Mouse (Mus musculus) left cerebral cortex, adult 8-10 months (tissue): ENCODE data around the gene 2310057J18Rik. TPM values are rescaled to one million over a fixed set of nuclear protein-coding genes. Genes with fewer than 3 reads are reported as not detected.
"Not testable (repeated sequence)": the region's sequence is repeated elsewhere in the genome, so short reads cannot be mapped to it uniquely, and the experiment has no call there.

Source experiments
- DNase-seq, 2 experiments: peaks; one replicate each; pipeline ENCODE4 v3.0.0; 2022; ENCODE audit warnings: low spot score in 2 of 2
- total RNA-seq, 4 experiments: library from RNA; stranded (reverse); gene quantifications; 2 replicates each; pipeline ENCODE4 v1.2.4; 2022

The 2310057J18Rik gene
- total RNA-seq: not detected

- no peak for DNase-seq
These were observed at the start of gene 2310057J18Rik for GRCm38 (mm10) chr10:28986203-28986602. Gene 2310057J18Rik, minus strand, starts transcription at chr10:28986303.

- not testable (repeated sequence) for DNase-seq
These were observed 43.9 kb upstream of the 2310057J18Rik start for GRCm38 (mm10) chr10:29029960-29030359.

GRCm38 (mm10) chr10:29019496-29020270 is 33.6 kb upstream of the 2310057J18Rik start:
- no peak for DNase-seq

- no peak for DNase-seq
These were observed 11.7 kb upstream of the 2310057J18Rik start for GRCm38 (mm10) chr10:28997776-28998175.

GRCm38 (mm10) chr10:28988990-28989389 is 2.9 kb upstream of the 2310057J18Rik start:
- no peak for DNase-seq

GRCm38 (mm10) chr10:28968189-28968588 is 17.9 kb downstream of the 2310057J18Rik start:
- DNase-seq: no peak

GRCm38 (mm10) chr10:28955138-28955537 is 31.0 kb downstream of the 2310057J18Rik start:
- DNase-seq: peak; percentile 10 to 56

GRCm38 (mm10) chr10:28954515-28954914 is 31.6 kb downstream of the 2310057J18Rik start:
- DNase-seq: no peak

Other genes starting within 250 kb of the 2310057J18Rik start
- 100 to 1,000 TPM; 122 to 143 (median 135) TPM for gene Soga3, start 157.5 kb upstream of the 2310057J18Rik start, total RNA-seq
- 10 to 100 TPM; 13.3 to 27.1 (median 23.4) TPM for gene Gm49353, start 212.7 kb upstream of the 2310057J18Rik start, total RNA-seq
- 10 to 100 TPM; 56.1 to 72.4 (median 61.3) TPM for gene 9330159F19Rik, start 225.3 kb upstream of the 2310057J18Rik start, total RNA-seq